Mouse (Mus musculus) CH12.LX (cell line): ENCODE data around the gene Msh5. TPM values are rescaled to one million over a fixed set of nuclear protein-coding genes. Genes with fewer than 3 reads are reported as not detected.
A peak's percentile ranks its signal among the peaks of the same experiment; 100 is the strongest.

Experiments
- DNase-seq: peaks from one replicate; pipeline ENCODE4 v3.0.0-alpha.2; 2013; ENCODE audit errors: extremely low read depth
- H3K27ac ChIP-seq: 2 replicates; pipeline ENCODE4 v1.5.1; 2012; ENCODE audit warnings: low read depth, mild to moderate bottlenecking, control low read depth, moderate library complexity; ENCODE audit not compliant: insufficient read depth
- H3K27me3 ChIP-seq: replicated peaks from 2 replicates; pipeline ENCODE3; 2012; ENCODE audit warnings: inconsistent platforms
- H3K36me3 ChIP-seq, 2 experiments: replicated peaks in 1 of 2; 2 replicates each; pipeline versions ENCODE3 to v1.6.1; 2012; ENCODE audit warnings: inconsistent platforms in 1 of 2, low read length in 1 of 2, mild to moderate bottlenecking in 1 of 2, mixed read lengths in 1 of 2, moderate library complexity in 1 of 2; ENCODE audit not compliant: control insufficient read depth in 1 of 2, insufficient read depth in 1 of 2
- H3K4me1 ChIP-seq, 2 experiments: 2 replicates each; pipeline ENCODE4 v1.6.1; 2012; ENCODE audit warnings: inconsistent platforms in 1 of 2, moderate library complexity in 1 of 2; ENCODE audit not compliant: insufficient read depth in 2 of 2, control insufficient read depth in 1 of 2
- H3K4me2 ChIP-seq: 2 replicates; pipeline ENCODE4 v1.6.1; 2012; ENCODE audit warnings: low read depth, mild to moderate bottlenecking, control low read depth; ENCODE audit not compliant: poor library complexity, insufficient read depth, severe bottlenecking
- H3K4me3 ChIP-seq, 3 experiments: fragments of 150-350 bp in 1 of 3; sonication (generic) in 1 of 3; replicated peaks in 1 of 3; 2 replicates each; pipeline versions ENCODE3 to v1.5.1; 2011 to 2012; ENCODE audit warnings: low read depth in 2 of 3, low read length in 2 of 3, mild to moderate bottlenecking in 2 of 3, moderate library complexity in 2 of 3, control low read depth in 1 of 3, improper control_type of control experiment in 1 of 3, inconsistent platforms in 1 of 3, mixed read lengths in 1 of 3; ENCODE audit not compliant: poor library complexity in 1 of 3
- H3K79me2 ChIP-seq: replicated peaks from 2 replicates; pipeline ENCODE4 v1.6.1; 2012; ENCODE audit warnings: mild to moderate bottlenecking, moderate library complexity; ENCODE audit not compliant: control insufficient read depth, poor library complexity, insufficient read depth, severe bottlenecking; ENCODE audit errors: extremely low read depth
- H3K9ac ChIP-seq: 2 replicates; pipeline ENCODE4 v1.6.1; 2012; ENCODE audit warnings: low read depth, mild to moderate bottlenecking, control low read depth, moderate library complexity; ENCODE audit not compliant: insufficient read depth
- H3K9me3 ChIP-seq: replicated peaks from 2 replicates; pipeline ENCODE3; 2012; ENCODE audit warnings: low read length, inconsistent platforms, mixed read lengths
- BHLHE40 ChIP-seq: IDR thresholded peaks from 2 replicates; pipeline ENCODE4 v1.6.1; 2011; ENCODE audit warnings: mild to moderate bottlenecking, low read depth, low read length, improper control_type of control experiment
- CHD1 ChIP-seq: IDR thresholded peaks from 2 replicates; pipeline ENCODE4 v1.6.1; 2012; ENCODE audit warnings: low read depth, low read length, improper control_type of control experiment, inconsistent platforms
- CHD2 ChIP-seq: IDR thresholded peaks from 2 replicates; pipeline ENCODE4 v1.6.1; 2011; ENCODE audit warnings: low read length, improper control_type of control experiment
- CTCF ChIP-seq, 2 experiments: IDR thresholded peaks in 1 of 2; conservative IDR thresholded peaks in 1 of 2; 2 replicates each; pipeline ENCODE4 v1.5.1; 2011 to 2012; ENCODE audit warnings: low read depth in 2 of 2, low read length in 2 of 2, improper control_type of control experiment in 1 of 2, inconsistent platforms in 1 of 2, mild to moderate bottlenecking in 1 of 2, moderate library complexity in 1 of 2
- E2F4 ChIP-seq: IDR thresholded peaks from 2 replicates; pipeline ENCODE4 v1.6.1; 2011; ENCODE audit warnings: low read depth, low read length, improper control_type of control experiment; ENCODE audit not compliant: insufficient replicate concordance
- ELF1 ChIP-seq: IDR thresholded peaks from 2 replicates; pipeline ENCODE4 v1.6.1; 2014; ENCODE audit warnings: low read depth, mild to moderate bottlenecking, inconsistent platforms, low read length, improper control_type of control experiment
- EP300 ChIP-seq: IDR thresholded peaks from 2 replicates; pipeline ENCODE4 v1.6.1; 2011; ENCODE audit warnings: low read length, improper control_type of control experiment
- ETS1 ChIP-seq: conservative IDR thresholded peaks from 2 replicates; pipeline ENCODE4 v1.6.1; 2012; ENCODE audit warnings: low read depth, mild to moderate bottlenecking, inconsistent platforms, low read length, improper control_type of control experiment, moderate library complexity
- GABPA ChIP-seq: IDR thresholded peaks from 2 replicates; pipeline ENCODE4 v1.6.1; 2012; ENCODE audit warnings: low read depth, low read length, improper control_type of control experiment, inconsistent platforms; ENCODE audit not compliant: insufficient replicate concordance
- HCFC1 ChIP-seq: IDR thresholded peaks from 2 replicates; pipeline ENCODE4 v1.6.1; 2012; ENCODE audit warnings: low read depth, mild to moderate bottlenecking, inconsistent platforms, low read length, improper control_type of control experiment
- IRF4 ChIP-seq: IDR thresholded peaks from 2 replicates; pipeline ENCODE4 v1.6.1; 2014; ENCODE audit warnings: low read depth, mild to moderate bottlenecking, inconsistent platforms, low read length, improper control_type of control experiment
- JUN ChIP-seq: IDR thresholded peaks from 2 replicates; pipeline ENCODE4 v1.6.1; 2011; ENCODE audit warnings: low read depth, mild to moderate bottlenecking, low read length, improper control_type of control experiment, moderate library complexity; ENCODE audit not compliant: insufficient read depth
- JUND ChIP-seq: conservative IDR thresholded peaks from 2 replicates; pipeline ENCODE4 v1.6.1; 2011; ENCODE audit warnings: low read depth, low read length, improper control_type of control experiment
- KAT2A ChIP-seq: IDR thresholded peaks from 2 replicates; pipeline ENCODE4 v1.6.1; 2012; ENCODE audit warnings: low read length, improper control_type of control experiment, inconsistent platforms; ENCODE audit not compliant: insufficient replicate concordance
- MAX ChIP-seq: IDR thresholded peaks from 2 replicates; pipeline ENCODE4 v1.6.1; 2011; ENCODE audit warnings: low read length, improper control_type of control experiment
- MAZ ChIP-seq: IDR thresholded peaks from 2 replicates; pipeline ENCODE4 v1.6.1; 2012; ENCODE audit warnings: low read depth, mild to moderate bottlenecking, inconsistent platforms, low read length, improper control_type of control experiment, moderate library complexity
- MEF2A ChIP-seq: IDR thresholded peaks from 2 replicates; pipeline ENCODE4 v1.6.1; 2014; ENCODE audit warnings: low read depth, mild to moderate bottlenecking, inconsistent platforms, low read length, improper control_type of control experiment, borderline replicate concordance
- MXI1 ChIP-seq: IDR thresholded peaks from 2 replicates; pipeline ENCODE4 v1.6.1; 2011; ENCODE audit warnings: mild to moderate bottlenecking, low read depth, low read length, improper control_type of control experiment
- MYC ChIP-seq: IDR thresholded peaks from 2 replicates; pipeline ENCODE4 v1.6.1; 2011; ENCODE audit warnings: low read depth, mild to moderate bottlenecking, improper control_type of control experiment, low read length
- NELFE ChIP-seq: IDR thresholded peaks from 2 replicates; pipeline ENCODE4 v1.6.1; 2011; ENCODE audit warnings: low read depth, low read length, improper control_type of control experiment
- NRF1 ChIP-seq: IDR thresholded peaks from 2 replicates; pipeline ENCODE4 v1.6.1; 2014; ENCODE audit warnings: low read depth, mild to moderate bottlenecking, inconsistent platforms, low read length, improper control_type of control experiment, moderate library complexity
- PAX5 ChIP-seq: IDR thresholded peaks from 2 replicates; pipeline ENCODE4 v1.6.1; 2012; ENCODE audit warnings: low read length, inconsistent platforms, mixed read lengths
- POLR2A ChIP-seq: IDR thresholded peaks from 2 replicates; pipeline ENCODE4 v1.6.1; 2011; ENCODE audit warnings: low read depth, mild to moderate bottlenecking, improper control_type of control experiment, low read length
- POLR2AphosphoS2 ChIP-seq: IDR thresholded peaks from 2 replicates; pipeline ENCODE4 v1.6.1; 2011; ENCODE audit warnings: low read depth, low read length, improper control_type of control experiment
- SIN3A ChIP-seq: IDR thresholded peaks from 2 replicates; pipeline ENCODE4 v1.6.1; 2012; ENCODE audit warnings: low read length, improper control_type of control experiment, inconsistent platforms
- SMC3 ChIP-seq: IDR thresholded peaks from 2 replicates; pipeline ENCODE4 v1.6.1; 2011; ENCODE audit warnings: low read depth, low read length, improper control_type of control experiment
- TBP ChIP-seq: conservative IDR thresholded peaks from 2 replicates; pipeline ENCODE4 v1.6.1; 2011; ENCODE audit warnings: low read depth, low read length, improper control_type of control experiment
- TCF12 ChIP-seq: IDR thresholded peaks from 2 replicates; pipeline ENCODE4 v1.6.1; 2014; ENCODE audit warnings: low read depth, mild to moderate bottlenecking, inconsistent platforms, low read length, improper control_type of control experiment
- UBTF ChIP-seq: IDR thresholded peaks from 2 replicates; pipeline ENCODE4 v1.6.1; 2012; ENCODE audit warnings: low read depth, mild to moderate bottlenecking, inconsistent platforms, low read length, improper control_type of control experiment, moderate library complexity
- USF1 ChIP-seq: IDR thresholded peaks from 2 replicates; pipeline ENCODE4 v1.6.1; 2014; ENCODE audit warnings: low read depth, mild to moderate bottlenecking, inconsistent platforms, low read length, improper control_type of control experiment
- ZMIZ1 ChIP-seq: IDR thresholded peaks from 2 replicates; pipeline ENCODE4 v1.6.1; 2012; ENCODE audit warnings: low read depth, mild to moderate bottlenecking, inconsistent platforms, low read length, improper control_type of control experiment
- ZNF384 ChIP-seq: IDR thresholded peaks from 2 replicates; pipeline ENCODE4 v1.6.1; 2012; ENCODE audit warnings: low read depth, low read length, improper control_type of control experiment, inconsistent platforms
- dilution Hi-C: fragments of 300-500 bp; cut with MboI; formaldehyde crosslinking; loops from 2 replicates; pipeline ENCODE4 v1.14.3; 2020; ENCODE audit warnings: low sequenced_read_pairs; ENCODE audit not compliant: extremely low pct_unique_long_range_greater_than_20kb, extremely low pct_ligation_motif_present
- in situ Hi-C: fragments of 300-500 bp; cut with MboI; formaldehyde crosslinking; loops from 3 replicates; pipeline ENCODE4 v1.14.3; 2019; ENCODE audit warnings: low sequenced_read_pairs, low pct_ligation_motif_present, low pct_unique_long_range_greater_than_20kb, mixed read lengths
- polyA plus RNA-seq: library from polyadenylated mRNA; unstranded; fragments of >175 nt; gene quantifications from 2 replicates; pipeline ENCODE4 v1.2.1, GENCODE M21; 2012; ENCODE audit warnings: low read depth; ENCODE audit not compliant: insufficient read length
- total RNA-seq, 2 experiments: library from RNA; depleted of rRNA; stranded (reverse); fragments of 300-350 nt in 1 of 2; fragments of >200 nt in 1 of 2; gene quantifications; 2 replicates each; pipeline ENCODE4 v1.2.3; 2012 to 2014

The Msh5 gene
- total and polyA plus RNA-seq, 3 experiments: 6.1 to 13.1 (median 10.6) TPM

DNA sequence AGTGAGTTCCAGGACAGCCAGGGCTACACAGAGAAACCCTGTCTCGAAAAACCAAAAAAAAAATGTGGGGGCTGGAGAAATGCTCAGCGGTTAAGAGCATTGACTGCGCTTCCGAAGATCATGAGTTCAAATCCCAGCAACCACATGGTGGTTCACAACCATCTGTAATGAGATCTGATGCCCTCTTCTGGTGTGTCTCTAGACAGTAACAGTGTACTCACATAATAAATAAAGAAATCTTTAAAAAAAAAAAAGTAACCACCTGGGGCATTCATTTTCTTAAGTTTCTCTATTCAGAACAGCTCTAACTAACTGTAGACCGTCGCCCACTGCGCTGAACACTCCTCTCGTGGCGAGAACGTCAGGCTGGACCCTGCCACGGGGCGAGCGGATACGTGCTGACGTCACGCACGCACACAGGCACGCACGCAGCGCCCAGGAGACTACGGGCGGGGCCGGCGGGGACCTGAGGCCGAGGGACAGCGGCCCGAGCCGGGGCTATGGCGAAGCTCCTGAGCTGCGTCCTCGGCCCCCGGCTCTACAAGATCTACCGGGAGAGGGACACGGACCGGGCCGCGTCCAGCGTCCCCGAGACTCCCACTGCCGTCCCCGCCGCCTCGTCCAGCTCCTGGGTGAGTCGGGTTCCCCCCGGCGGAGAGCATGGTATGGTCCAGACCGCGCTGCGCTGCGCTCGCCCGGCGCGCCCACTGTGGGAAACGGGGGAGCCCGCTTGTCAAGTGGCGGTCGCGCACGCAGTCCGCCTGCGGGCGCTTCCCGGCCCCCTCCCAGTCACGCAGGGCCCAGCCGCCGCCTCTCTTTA is 42.5 kb upstream of the Msh5 start, which contains the start of gene Abhd16a:
Gene Abhd16a (plus strand): TSS at position 439 of the 820 bp plus-strand sequence.
- dilution Hi-C loops: no loop called here
- in situ Hi-C loops: no loop called here
- peaks cover 6 to 10% of the 10 kb centered on the region in 2 experiments for H3K4me1 ChIP-seq

DNA sequence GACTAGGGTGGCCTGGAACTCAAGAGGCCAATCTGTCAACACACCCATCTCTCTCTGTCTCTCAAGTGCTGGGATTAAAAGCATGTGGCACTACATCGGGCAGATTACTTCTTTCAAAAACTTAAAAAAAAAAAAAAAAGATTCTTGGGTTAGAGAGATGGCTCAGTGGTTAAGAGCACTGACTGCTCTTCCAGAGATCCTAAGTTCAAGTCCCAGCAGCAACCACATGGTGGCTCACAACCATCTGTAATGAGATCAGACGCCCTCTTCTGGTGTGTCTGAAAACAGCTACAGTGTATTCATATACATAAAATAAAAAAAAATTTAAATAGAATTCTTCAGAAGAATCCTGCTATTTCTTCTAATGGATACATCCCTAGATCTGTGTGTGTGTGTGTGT is 41.6 kb upstream of the Msh5 start:
- no peak overlapping the region for H3K9ac ChIP-seq

More for the DNA sequence above, 42.5 kb upstream of the Msh5 start, which contains the start of gene Abhd16a:
- H3K4me3 ChIP-seq: peak within 1 kb of the TSS; percentile 61 to 70 (median 66)
- peak; percentile 91 for DNase-seq
- no peaks in the 10 kb centered on the region; the same call in 1 of the 2 replicates for H3K79me2 ChIP-seq
- peak within 1 kb of the TSS; percentile 87 for H3K9ac ChIP-seq
- H3K36me3 ChIP-seq: peaks cover 13 to 34% of the 10 kb centered on the region in 2 experiments
- peak within 1 kb of the TSS; percentile 33; the same call in 1 of the 2 replicates for H3K27ac ChIP-seq
- H3K4me2 ChIP-seq: peak within 1 kb of the TSS; percentile 87
- TF ChIP-seq CHD1 (peak; percentile 98), BHLHE40 (peak; percentile 69), MYC (peak; percentile 86), ELF1 (peak; percentile 8; the same call in 1 of the 2 replicates), NRF1 (no peak; the same call in none of the 2 replicates), POLR2A (peak; percentile 85), TCF12 (peak; percentile 68; the same call in 1 of the 2 replicates), GABPA (no peak), POLR2AphosphoS2 (0 out of 2 replicates have a peak, but pooled peaks have one; percentile 39), SIN3A (peak; percentile 82), MAX (peak; percentile 87), MEF2A (no peak; the same call in 1 of the 2 replicates), HCFC1 (peak; percentile 44), ZMIZ1 (peak; percentile 59), NELFE (peak; percentile 75), KAT2A (no peak), CHD2 (no peak), PAX5 (no peak), MAZ (peak; percentile 68), USF1 (no peak), JUN (no peak), CTCF (conservative IDR thresholded peaks at IDR 0.05 in 1 of 2, IDR thresholded peaks at IDR 0.05 in 1 of 2; ENCODE audit: low read depth in 2 of 2, low read length in 2 of 2) (peak in 1 of 2 experiments; percentile 36; a peak in 2 of 4 replicates), TBP (no peak), MXI1 (0 out of 2 replicates have a peak, but pooled peaks have one; percentile 69), IRF4 (no peak), E2F4 (no peak), ZNF384 (no peak)
- H3K9me3 ChIP-seq: no peaks in the 10 kb centered on the region
- H3K27me3 ChIP-seq: peaks cover 17% of the 10 kb centered on the region

More for the DNA sequence above, 41.6 kb upstream of the Msh5 start:
- H3K9me3 ChIP-seq: no peaks in the 10 kb centered on the region
- peaks cover 17% of the 10 kb centered on the region for H3K27me3 ChIP-seq
- peak; percentile 31 for DNase-seq
- in situ Hi-C loops (no loop called here), dilution Hi-C loops (no loop called here)
- H3K79me2 ChIP-seq: no peaks in the 10 kb centered on the region; the same call in 1 of the 2 replicates
- H3K4me3 ChIP-seq: no peak overlapping the region
- no peak overlapping the region for H3K27ac ChIP-seq
- no peak for TF ChIP-seq USF1
- no peak for TF ChIP-seq MXI1
- TF ChIP-seq NELFE: no peak
- no peak for TF ChIP-seq UBTF
- peak in 1 of 2 experiments; percentile 72; a peak in 2 of 4 replicates for TF ChIP-seq CTCF (conservative IDR thresholded peaks at IDR 0.05 in 1 of 2, IDR thresholded peaks at IDR 0.05 in 1 of 2; ENCODE audit: low read depth in 2 of 2, low read length in 2 of 2)
- TF ChIP-seq ETS1: no peak
- no peak for TF ChIP-seq EP300
- no peak for TF ChIP-seq ZMIZ1
- no peak for TF ChIP-seq JUND
- peak; percentile 69 for TF ChIP-seq ZNF384
- TF ChIP-seq TBP: no peak
- TF ChIP-seq HCFC1: no peak
- TF ChIP-seq MEF2A: no peak
- TF ChIP-seq MYC: peak; percentile 35; the same call in 1 of the 2 replicates
- TF ChIP-seq SMC3: peak; percentile 30; the same call in 1 of the 2 replicates
- no peak for TF ChIP-seq SIN3A
- TF ChIP-seq ELF1: no peak
- no peak for TF ChIP-seq GABPA
- peaks cover 6 to 10% of the 10 kb centered on the region in 2 experiments for H3K4me1 ChIP-seq
- H3K4me2 ChIP-seq: no peak overlapping the region
- peaks cover 13 to 29% of the 10 kb centered on the region in 2 experiments for H3K36me3 ChIP-seq
